Mouse (Mus musculus): ENCODE results near the gene Irf7. TPM values are rescaled to one million over a fixed set of nuclear protein-coding genes. Genes with fewer than 3 reads are reported as not detected.

The Irf7 gene
- polyA plus RNA-seq, 1 experiment from 2014 or later = 2.8 TPM

GRCm38 (mm10) chr7:141214310-141214709 is 52.0 kb downstream of the Irf7 start:
- Histone ChIP-seq H3K9ac (ENCODE audit: low read length) (no peak overlapping the region), H3K4me1 (ENCODE audit: control insufficient read depth in 2 of 2, insufficient read depth in 2 of 2, low read length in 2 of 2) (peaks cover 9 to 17% of the 10 kb centered on the region in 2 experiments), H3K36me3 (ENCODE audit: control insufficient read depth, insufficient read depth, low read length) (0 out of 2 replicates have a peak, but pooled peaks cover 11% of the 10 kb centered on the region), H3K27me3 (ENCODE audit: control insufficient read depth, insufficient read depth, low read length) (no peaks in the 10 kb centered on the region; the same call in 1 of the 2 replicates), H3K9me3 (ENCODE audit: control insufficient read depth, low read length) (no peaks in the 10 kb centered on the region), H3K4me2 (ENCODE audit: low read length) (no peak overlapping the region), H3K27ac (replicated peaks in 1 of 2; ENCODE audit: control insufficient read depth in 1 of 2, insufficient read depth in 1 of 2, low read depth in 2 of 2, low read length in 2 of 2) (no peak overlapping the region), H3K4me3 (ENCODE audit: control insufficient read depth in 1 of 2, insufficient read depth in 1 of 2, low read depth in 1 of 2, low read length in 2 of 2) (no peak overlapping the region)
- no peak for ATAC-seq (ENCODE audit: insufficient number of reproducible peaks, insufficient read depth, low FRiP score, low read depth)
- 66% methylated on average over 3 of the region's 3 CpGs for WGBS

DNA sequence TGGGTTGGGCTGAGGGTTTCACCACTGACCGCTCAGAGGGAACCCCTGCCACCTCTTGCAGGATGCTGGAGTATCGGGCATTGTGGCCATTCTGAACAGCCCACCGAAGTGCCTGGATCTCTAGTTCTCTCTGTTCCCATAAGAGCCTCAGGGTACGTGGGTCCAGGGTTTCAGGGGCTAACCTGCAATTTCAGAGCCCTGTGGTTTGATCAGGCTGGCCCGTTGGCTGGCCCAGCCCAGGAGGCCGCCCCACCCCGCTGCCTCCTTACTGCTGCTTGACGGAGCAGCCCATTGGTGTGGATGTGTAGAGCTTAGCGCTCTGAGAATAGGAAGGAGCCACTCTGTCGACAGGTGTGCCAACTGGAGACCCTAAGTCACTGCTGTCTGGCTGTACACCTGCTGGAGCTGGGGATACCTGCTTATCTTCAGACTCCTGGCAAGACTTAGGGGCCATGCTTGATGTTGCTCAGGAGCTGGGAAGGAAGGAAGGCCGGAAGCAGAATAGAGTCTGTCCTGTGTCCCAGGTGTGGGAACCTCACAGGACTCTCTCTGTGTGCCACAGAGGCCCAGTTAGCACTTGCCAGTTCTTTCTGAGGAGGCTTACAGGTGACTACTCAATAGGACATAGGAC is 52.6 kb downstream of the Irf7 start, which contains the start of gene Lmntd2:
Gene Lmntd2 (minus strand): TSS at position 476 of the 631 bp plus-strand sequence.
- Histone ChIP-seq H3K4me2 (ENCODE audit: low read length) (peak within 1 kb of the TSS; percentile 96), H3K4me1 (ENCODE audit: control insufficient read depth in 2 of 2, insufficient read depth in 2 of 2, low read length in 2 of 2) (peaks cover 9 to 17% of the 10 kb centered on the region in 2 experiments), H3K27ac (replicated peaks in 1 of 2; ENCODE audit: control insufficient read depth in 1 of 2, insufficient read depth in 1 of 2, low read depth in 2 of 2, low read length in 2 of 2) (peak within 1 kb of the TSS in 1 of 2 experiments; percentile 43; a peak in 1 of 4 replicates), H3K36me3 (ENCODE audit: control insufficient read depth, insufficient read depth, low read length) (0 out of 2 replicates have a peak, but pooled peaks cover 8% of the 10 kb centered on the region), H3K9ac (ENCODE audit: low read length) (peak within 1 kb of the TSS; percentile 68; the same call in 1 of the 2 replicates), H3K4me3 (ENCODE audit: control insufficient read depth in 1 of 2, insufficient read depth in 1 of 2, low read depth in 1 of 2, low read length in 2 of 2) (peak within 1 kb of the TSS; percentile 58 to 61; a peak in 2 of 4 replicates), H3K9me3 (ENCODE audit: control insufficient read depth, low read length) (no peaks in the 10 kb centered on the region), H3K27me3 (ENCODE audit: control insufficient read depth, insufficient read depth, low read length) (no peaks in the 10 kb centered on the region; the same call in 1 of the 2 replicates)
- 92% methylated on average over 11 of the region's 11 CpGs for WGBS
- ATAC-seq (ENCODE audit: insufficient number of reproducible peaks, insufficient read depth, low FRiP score, low read depth) = no peak

GRCm38 (mm10) chr7:141213133-141213532 is 53.1 kb downstream of the Irf7 start:
- no peak overlapping the region for H3K27ac ChIP-seq (replicated peaks in 1 of 2; ENCODE audit: control insufficient read depth in 1 of 2, insufficient read depth in 1 of 2, low read depth in 2 of 2, low read length in 2 of 2)
- no peaks in the 10 kb centered on the region; the same call in 1 of the 2 replicates for H3K27me3 ChIP-seq (ENCODE audit: control insufficient read depth, insufficient read depth, low read length)
- ATAC-seq (ENCODE audit: insufficient number of reproducible peaks, insufficient read depth, low FRiP score, low read depth) = no peak
- H3K9ac ChIP-seq (ENCODE audit: low read length) = no peak overlapping the region
- no peak overlapping the region for H3K4me3 ChIP-seq (ENCODE audit: control insufficient read depth in 1 of 2, insufficient read depth in 1 of 2, low read depth in 1 of 2, low read length in 2 of 2)
- no peak overlapping the region for H3K4me2 ChIP-seq (ENCODE audit: low read length)
- WGBS = 87% methylated on average over 3 of the region's 3 CpGs
- peaks cover 9 to 17% of the 10 kb centered on the region in 2 experiments for H3K4me1 ChIP-seq (ENCODE audit: control insufficient read depth in 2 of 2, insufficient read depth in 2 of 2, low read length in 2 of 2)
- H3K9me3 ChIP-seq (ENCODE audit: control insufficient read depth, low read length) = no peaks in the 10 kb centered on the region
- H3K36me3 ChIP-seq (ENCODE audit: control insufficient read depth, insufficient read depth, low read length) = 0 out of 2 replicates have a peak, but pooled peaks cover 4% of the 10 kb centered on the region

MicroRNAs encoded within 50 kb of the gene (microRNA counts, 519-probe panel; counts per million panel counts)
- 6,246 counts per million, percentile 89 among the panel's probes with 10 or more counts for microRNA mmu-miR-210

Small RNA genes within 50 kb of the gene (microRNA-seq; reads per million reads assigned to microRNA genes)
- gene Mir210 = 989 reads per million, percentile 78 among the genes with 10 or more reads in this experiment

Other genes starting within 250 kb of the Irf7 start
- gene Ifitm6, start 248.6 kb downstream of the Irf7 start, polyA plus RNA-seq (2014; fragmentation: Nextera tagmentation; extraction: Ambion mirVana) = 0.43 and 0.97 TPM in 2 replicates
- gene Gm17387, start 237.3 kb downstream of the Irf7 start, polyA plus RNA-seq (2014; fragmentation: Nextera tagmentation; extraction: Ambion mirVana) = not detected in 2 replicates
- gene B4galnt4, start 205.4 kb downstream of the Irf7 start, polyA plus RNA-seq (2014; fragmentation: Nextera tagmentation; extraction: Ambion mirVana) = 0.27 and 0.66 TPM in 2 replicates
- gene Pkp3, start 188.3 kb downstream of the Irf7 start, polyA plus RNA-seq (2014; fragmentation: Nextera tagmentation; extraction: Ambion mirVana) = 0.23 TPM in 1 of 2 replicates, not detected in the other
- gene Sigirr, start 165.9 kb downstream of the Irf7 start, polyA plus RNA-seq (2014; fragmentation: Nextera tagmentation; extraction: Ambion mirVana) = 2.8 TPM in 2 replicates
- 0.34 TPM in 1 of 2 replicates, not detected in the other for gene Ano9, start 148.7 kb downstream of the Irf7 start, polyA plus RNA-seq (2014; fragmentation: Nextera tagmentation; extraction: Ambion mirVana)
- 51.8 and 65.6 TPM in 2 replicates for gene Ptdss2, start 144.1 kb downstream of the Irf7 start, polyA plus RNA-seq (2014; fragmentation: Nextera tagmentation; extraction: Ambion mirVana)
- gene Rnh1, start 93.6 kb downstream of the Irf7 start, polyA plus RNA-seq (2014; fragmentation: Nextera tagmentation; extraction: Ambion mirVana) = 109 and 116 TPM in 2 replicates
- gene Hras, start 72.5 kb downstream of the Irf7 start, polyA plus RNA-seq (2014; fragmentation: Nextera tagmentation; extraction: Ambion mirVana) = 93.9 and 96.7 TPM in 2 replicates
- 1.6 and 2.8 TPM in 2 replicates for gene Lrrc56, start 72.3 kb downstream of the Irf7 start, polyA plus RNA-seq (2014; fragmentation: Nextera tagmentation; extraction: Ambion mirVana)
- gene Lmntd2, start 52.4 kb downstream of the Irf7 start, polyA plus RNA-seq (2014; fragmentation: Nextera tagmentation; extraction: Ambion mirVana) = 0.46 and 0.62 TPM in 2 replicates
- gene Rassf7, start 50.6 kb downstream of the Irf7 start, polyA plus RNA-seq (2014; fragmentation: Nextera tagmentation; extraction: Ambion mirVana) = 12.1 and 12.4 TPM in 2 replicates
- gene Phrf1, start 37.7 kb downstream of the Irf7 start, polyA plus RNA-seq (2014; fragmentation: Nextera tagmentation; extraction: Ambion mirVana) = 41.3 and 44.4 TPM in 2 replicates
- not detected in 2 replicates for gene Cdhr5, start 10.3 kb upstream of the Irf7 start, polyA plus RNA-seq (2014; fragmentation: Nextera tagmentation; extraction: Ambion mirVana)
- 1.6 and 2.3 TPM in 2 replicates for gene Sct, start 12.7 kb upstream of the Irf7 start, polyA plus RNA-seq (2014; fragmentation: Nextera tagmentation; extraction: Ambion mirVana)
- gene Drd4, start 25.5 kb upstream of the Irf7 start, polyA plus RNA-seq (2014; fragmentation: Nextera tagmentation; extraction: Ambion mirVana) = not detected in 2 replicates
- gene Deaf1, start 61.2 kb upstream of the Irf7 start, polyA plus RNA-seq (2014; fragmentation: Nextera tagmentation; extraction: Ambion mirVana) = 36.9 and 42.1 TPM in 2 replicates
- 17.6 and 22.2 TPM in 2 replicates for gene Tmem80, start 61.3 kb upstream of the Irf7 start, polyA plus RNA-seq (2014; fragmentation: Nextera tagmentation; extraction: Ambion mirVana)
- 0.76 TPM in 1 of 2 replicates, not detected in the other for gene Eps8l2, start 72.4 kb upstream of the Irf7 start, polyA plus RNA-seq (2014; fragmentation: Nextera tagmentation; extraction: Ambion mirVana)
- 216 and 221 TPM in 2 replicates for gene Taldo1, start 125.7 kb upstream of the Irf7 start, polyA plus RNA-seq (2014; fragmentation: Nextera tagmentation; extraction: Ambion mirVana)
- gene Gatd1, start 147.7 kb upstream of the Irf7 start, polyA plus RNA-seq (2014; fragmentation: Nextera tagmentation; extraction: Ambion mirVana) = 25.6 and 30.2 TPM in 2 replicates
- gene Cend1, start 163.0 kb upstream of the Irf7 start, polyA plus RNA-seq (2014; fragmentation: Nextera tagmentation; extraction: Ambion mirVana) = 1.6 and 2.1 TPM in 2 replicates
- 13.0 and 13.3 TPM in 2 replicates for gene Slc25a22, start 171.4 kb upstream of the Irf7 start, polyA plus RNA-seq (2014; fragmentation: Nextera tagmentation; extraction: Ambion mirVana)
- gene Pidd1, start 177.5 kb upstream of the Irf7 start, polyA plus RNA-seq (2014; fragmentation: Nextera tagmentation; extraction: Ambion mirVana) = 6.1 and 7.1 TPM in 2 replicates
- gene Rplp2, start 180.9 kb upstream of the Irf7 start, polyA plus RNA-seq (2014; fragmentation: Nextera tagmentation; extraction: Ambion mirVana) = 874 and 975 TPM in 2 replicates
- gene Pnpla2, start 188.7 kb upstream of the Irf7 start, polyA plus RNA-seq (2014; fragmentation: Nextera tagmentation; extraction: Ambion mirVana) = 48.7 and 49.0 TPM in 2 replicates
- gene Cracr2b, start 194.6 kb upstream of the Irf7 start, polyA plus RNA-seq (2014; fragmentation: Nextera tagmentation; extraction: Ambion mirVana) = 20.4 and 25.6 TPM in 2 replicates
- gene Cd151, start 200.9 kb upstream of the Irf7 start, polyA plus RNA-seq (2014; fragmentation: Nextera tagmentation; extraction: Ambion mirVana) = 77.5 and 115 TPM in 2 replicates
- gene Polr2l, start 208.7 kb upstream of the Irf7 start, polyA plus RNA-seq (2014; fragmentation: Nextera tagmentation; extraction: Ambion mirVana) = 73.2 and 78.0 TPM in 2 replicates
- 61.5 and 65.0 TPM in 2 replicates for gene Tspan4, start 208.8 kb upstream of the Irf7 start, polyA plus RNA-seq (2014; fragmentation: Nextera tagmentation; extraction: Ambion mirVana)